Mouse (Mus musculus) layer of hippocampus, adult 9-10 months (tissue): ENCODE measurements around the gene Gm37240.

ENCODE experiments used
- DNase-seq: peaks from one replicate; pipeline ENCODE4 v3.0.0; 2022; ENCODE audit warnings: low spot score

Gm37240 gene

DNA sequence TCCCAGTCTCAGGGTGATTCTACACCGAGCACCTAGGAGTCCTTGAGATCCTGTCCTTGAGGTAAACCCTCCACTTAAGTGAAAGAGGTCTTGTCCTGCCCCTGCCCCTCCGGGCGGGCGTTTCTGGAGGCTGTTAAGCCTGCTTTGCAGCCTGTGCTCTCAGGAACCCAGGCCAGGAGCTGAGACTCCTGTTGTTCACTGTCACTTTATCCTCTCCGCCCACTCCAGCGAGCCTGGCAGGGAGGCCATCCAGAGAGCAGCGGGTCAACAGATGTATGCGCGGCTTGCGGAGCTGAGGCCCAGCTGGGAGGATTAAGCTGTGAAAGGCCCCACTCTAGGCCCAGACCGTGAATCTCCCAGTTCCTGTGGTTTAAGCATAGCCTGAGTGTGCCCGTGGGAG lies 701.5 kb downstream of the Gm37240 start:
- DNase-seq = no peak

- DNase-seq = no peak
These were observed 702.4 kb downstream of the Gm37240 start for GRCm38 (mm10) chr3:85184916-85185315.

GRCm38 (mm10) chr3:85184151-85184550 lies 703.2 kb downstream of the Gm37240 start:
- DNase-seq = no peak

DNA sequence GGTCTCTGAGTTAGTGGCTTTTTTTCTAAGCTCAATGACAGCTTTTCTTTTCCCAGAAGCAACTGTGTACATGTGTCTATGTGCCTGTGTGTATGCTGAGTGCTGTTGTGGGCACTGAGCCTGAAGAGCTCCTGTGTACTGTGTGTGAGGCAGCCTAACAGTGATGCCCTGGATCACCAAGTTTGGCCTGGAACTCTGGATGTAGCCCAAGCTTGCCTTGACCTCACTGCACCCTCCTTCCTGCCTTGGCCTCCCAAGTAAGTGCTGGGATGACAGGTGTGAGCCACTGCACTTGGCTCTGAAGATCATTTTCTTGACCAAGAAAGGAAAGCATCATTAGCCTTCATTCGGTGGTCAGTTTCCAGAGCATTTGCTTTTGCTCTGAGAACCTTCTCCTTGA lies 710.6 kb downstream of the Gm37240 start:
- DNase-seq = no peak

- no peak for DNase-seq
These were observed 712.5 kb downstream of the Gm37240 start for GRCm38 (mm10) chr3:85174542-85175469.

- no peak for DNase-seq
These were observed 713.8 kb downstream of the Gm37240 start for GRCm38 (mm10) chr3:85173441-85174071.

- DNase-seq = no peak
These were observed 714.8 kb downstream of the Gm37240 start for GRCm38 (mm10) chr3:85172532-85172931.

GRCm38 (mm10) chr3:85172096-85172495 lies 715.2 kb downstream of the Gm37240 start:
- DNase-seq = no peak

GRCm38 (mm10) chr3:85168816-85169215 lies 718.5 kb downstream of the Gm37240 start:
- DNase-seq = no peak

DNA sequence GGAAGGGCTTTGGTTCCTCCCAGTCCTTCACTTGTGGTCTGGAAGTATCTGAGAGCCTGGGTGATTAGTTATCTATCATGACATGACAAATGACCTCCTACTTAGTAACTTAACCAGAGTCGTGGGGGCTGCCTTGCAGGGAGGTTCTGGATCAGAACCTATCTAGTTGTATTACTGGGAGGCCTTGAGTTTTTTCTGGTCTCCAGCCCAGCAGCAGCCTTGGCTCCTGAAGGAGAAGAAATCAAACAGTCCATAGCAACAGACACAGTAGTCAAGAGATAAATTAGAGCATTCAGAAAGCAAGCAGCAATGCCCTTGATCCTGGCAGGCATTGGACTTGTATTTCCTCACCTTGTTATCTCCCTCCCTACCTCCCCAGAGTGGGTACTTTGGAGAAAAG lies 722.4 kb downstream of the Gm37240 start:
- DNase-seq = no peak

DNA sequence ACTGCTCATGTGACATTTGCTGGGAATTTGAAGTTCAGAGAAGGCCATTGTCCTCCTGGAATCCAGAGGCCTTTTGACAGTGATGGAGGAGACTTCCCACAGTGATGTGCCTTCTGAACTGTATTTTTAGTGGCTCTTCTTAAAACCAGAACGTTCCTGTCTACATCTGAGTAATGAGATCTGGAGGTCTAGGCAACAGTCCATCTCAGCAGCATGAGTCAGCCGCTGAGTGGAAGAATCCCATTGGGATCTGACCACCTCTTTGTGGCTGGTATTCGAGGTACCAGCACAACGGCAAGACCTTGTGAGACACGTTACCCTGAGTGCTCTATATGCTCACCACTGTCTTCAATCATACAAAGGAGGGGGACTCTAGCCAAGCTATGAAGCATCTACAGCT lies 723.9 kb downstream of the Gm37240 start:
- DNase-seq = no peak

GRCm38 (mm10) chr3:85162430-85162829 lies 724.9 kb downstream of the Gm37240 start:
- no peak for DNase-seq

GRCm38 (mm10) chr3:85160816-85161215 lies 726.5 kb downstream of the Gm37240 start:
- no peak for DNase-seq

- DNase-seq = no peak
These were observed 727.7 kb downstream of the Gm37240 start for GRCm38 (mm10) chr3:85159631-85160030.

- no peak for DNase-seq
These were observed 738.5 kb downstream of the Gm37240 start for GRCm38 (mm10) chr3:85148816-85149215.

DNA sequence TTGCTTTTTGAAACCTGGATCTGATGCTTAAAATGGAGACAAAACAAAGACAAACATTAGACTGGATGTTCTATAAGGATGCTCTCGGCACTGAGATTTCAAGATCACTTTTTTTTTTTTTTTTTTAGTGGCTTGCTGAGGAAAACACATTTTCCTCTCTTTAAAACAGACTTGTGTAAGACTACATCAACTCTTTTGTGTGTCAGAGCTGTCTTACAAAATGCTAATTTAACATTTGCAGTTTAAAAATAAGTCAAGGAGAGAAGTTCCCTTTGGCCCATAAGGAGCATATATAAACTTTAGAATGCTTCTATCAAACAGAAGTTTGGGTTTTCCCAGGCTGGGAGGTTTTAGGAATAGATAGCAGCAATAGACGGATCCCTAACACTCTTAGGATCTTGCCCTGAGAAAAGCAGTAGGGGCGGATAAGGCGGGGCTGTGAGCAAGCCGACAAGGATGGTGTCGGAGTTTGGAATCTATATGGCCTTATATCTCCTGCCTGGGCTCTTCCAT lies 739.2 kb downstream of the Gm37240 start:
- no peak for DNase-seq

GRCm38 (mm10) chr3:85145568-85145967 lies 741.8 kb downstream of the Gm37240 start:
- no peak for DNase-seq

GRCm38 (mm10) chr3:85145076-85145475 lies 742.2 kb downstream of the Gm37240 start:
- no peak for DNase-seq

- no peak for DNase-seq
These were observed 742.9 kb downstream of the Gm37240 start for GRCm38 (mm10) chr3:85144425-85144824.

DNA sequence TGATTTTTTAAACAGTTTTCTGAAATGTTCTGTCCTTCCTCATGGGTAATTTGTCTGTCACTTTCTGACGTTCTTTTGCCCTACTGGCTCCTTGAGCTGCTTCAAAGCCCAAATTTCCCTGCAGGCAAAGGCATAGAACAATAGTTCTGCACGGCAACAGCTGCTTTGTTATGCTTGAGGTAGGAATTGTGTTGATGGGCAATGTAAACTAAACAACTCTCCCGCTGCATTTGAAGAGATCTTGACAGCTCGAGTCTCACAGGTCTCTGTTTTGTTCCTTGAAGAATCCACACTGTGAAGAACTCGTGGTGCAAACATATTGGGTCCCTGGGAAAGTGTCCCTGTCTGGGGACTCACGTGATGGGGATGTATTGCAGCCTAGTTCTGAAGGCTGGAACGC lies 746.8 kb downstream of the Gm37240 start:
- no peak for DNase-seq

- no peak for DNase-seq
These were observed 748.9 kb downstream of the Gm37240 start for GRCm38 (mm10) chr3:85138407-85138806.

GRCm38 (mm10) chr3:85133561-85133960 lies 753.8 kb downstream of the Gm37240 start:
- no peak for DNase-seq

DNA sequence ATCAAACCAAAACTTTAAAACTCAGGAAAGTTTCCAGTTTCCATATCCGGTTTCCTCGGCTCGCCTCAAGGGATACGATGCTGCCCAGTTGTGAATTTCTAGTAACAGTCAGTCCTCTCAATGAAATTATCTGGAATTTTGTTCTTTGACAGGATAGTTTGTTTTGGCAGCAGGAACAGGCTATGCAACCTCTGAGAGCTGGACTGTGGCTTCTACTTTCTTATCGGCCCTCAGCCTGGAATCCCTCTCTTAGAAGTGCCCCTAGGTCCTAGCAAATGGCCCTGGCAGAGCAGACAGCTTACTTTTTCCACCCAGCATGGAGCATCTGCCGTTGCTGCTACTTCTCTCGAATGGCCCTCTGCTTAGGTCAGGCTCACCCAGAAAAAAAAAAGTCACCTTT lies 755.4 kb downstream of the Gm37240 start:
- DNase-seq = no peak
